Mouse (Mus musculus) midbrain, embryonic 15.5 days (tissue): ENCODE data around the gene Glrx. TPM values are rescaled to one million over a fixed set of nuclear protein-coding genes. Genes with fewer than 3 reads are reported as not detected.
"Not testable (repeated sequence)": the region's sequence is repeated elsewhere in the genome, so short reads cannot be mapped to it uniquely, and the experiment has no call there.

Experiments used
- ATAC-seq: fragments of 200-750 bp; cut with Nextera tagmentation; replicated peaks from 2 replicates; pipeline ENCODE4 v1.8.0; 2017; ENCODE audit warnings: moderate TSS enrichment
- H3K27ac ChIP-seq: fragments of 300-500 bp; sonication (generic); 2 replicates; pipeline ENCODE4 v1.5.1; 2015; ENCODE audit warnings: mild to moderate bottlenecking, inconsistent platforms
- H3K27me3 ChIP-seq: fragments of 300-500 bp; sonication (generic); replicated peaks from 2 replicates; pipeline ENCODE4 v1.6.1; 2015; ENCODE audit warnings: inconsistent platforms
- H3K36me3 ChIP-seq: fragments of 300-500 bp; sonication (generic); replicated peaks from 2 replicates; pipeline ENCODE4 v1.6.1; 2015; ENCODE audit warnings: inconsistent platforms
- H3K4me1 ChIP-seq: fragments of 300-500 bp; sonication (generic); 2 replicates; pipeline ENCODE4 v1.6.1; 2015; ENCODE audit warnings: inconsistent platforms
- H3K4me2 ChIP-seq: fragments of 300-500 bp; sonication (generic); 2 replicates; pipeline ENCODE4 v1.6.1; 2015; ENCODE audit warnings: inconsistent platforms, mild to moderate bottlenecking, moderate library complexity
- H3K4me3 ChIP-seq: fragments of 300-500 bp; sonication (generic); 2 replicates; pipeline ENCODE4 v1.5.1; 2015; ENCODE audit warnings: mild to moderate bottlenecking, inconsistent platforms
- H3K9ac ChIP-seq: fragments of 300-500 bp; sonication (generic); 2 replicates; pipeline ENCODE4 v1.6.1; 2015; ENCODE audit warnings: mild to moderate bottlenecking, inconsistent platforms
- H3K9me3 ChIP-seq: fragments of 300-500 bp; sonication (generic); 2 replicates; pipeline ENCODE4 v1.6.1; 2016; ENCODE audit warnings: inconsistent platforms
- WGBS: fragments of 180-500 bp; shearing (Covaris S2); methylation state at CpG from one replicate; pipeline ENCODE4 v1.1.7; 2015; ENCODE audit warnings: mixed read lengths; 5-methylcytosine and 5-hydroxymethylcytosine counted together
- polyA plus RNA-seq: library from polyadenylated mRNA; unstranded; fragments of >200 nt; fragmentation: Nextera tagmentation; extraction: Ambion mirVana; gene quantifications from 2 replicates; pipeline ENCODE4 v1.2.1, GENCODE M21; 2015

Glrx gene
- polyA plus RNA-seq, 1 experiment from 2014 or later, result 44.4 TPM

DNA sequence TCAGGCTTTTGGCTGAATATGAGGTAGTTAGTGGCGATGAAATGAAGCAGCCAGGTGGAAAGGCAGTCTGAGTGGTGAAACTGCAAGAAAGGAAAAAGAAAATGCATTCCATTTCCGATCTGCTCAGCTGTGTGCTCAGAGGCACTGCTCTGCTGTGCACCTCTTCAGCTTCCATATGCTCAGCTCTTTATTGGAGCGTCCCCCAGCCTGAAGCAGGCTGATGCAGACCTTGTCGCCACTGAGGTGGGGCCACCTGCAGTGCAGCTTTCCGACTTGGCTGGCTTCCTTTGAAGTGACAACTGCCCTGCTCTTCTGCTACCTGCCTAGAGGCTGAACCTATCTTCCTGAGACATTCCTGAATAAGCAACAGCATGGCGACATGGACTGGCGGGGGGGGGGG is 36.5 kb downstream of the Glrx start:
- H3K4me1 ChIP-seq, H3K9ac ChIP-seq, H3K27me3 ChIP-seq, H3K27ac ChIP-seq, H3K4me2 ChIP-seq, H3K9me3 ChIP-seq, H3K4me3 ChIP-seq, H3K36me3 ChIP-seq: not testable (repeated sequence)
- WGBS, result 76% methylated on average over 7 of the region's 7 CpGs
- 0 out of 2 replicates have a peak, but pooled peaks have one; percentile 46 for ATAC-seq

DNA sequence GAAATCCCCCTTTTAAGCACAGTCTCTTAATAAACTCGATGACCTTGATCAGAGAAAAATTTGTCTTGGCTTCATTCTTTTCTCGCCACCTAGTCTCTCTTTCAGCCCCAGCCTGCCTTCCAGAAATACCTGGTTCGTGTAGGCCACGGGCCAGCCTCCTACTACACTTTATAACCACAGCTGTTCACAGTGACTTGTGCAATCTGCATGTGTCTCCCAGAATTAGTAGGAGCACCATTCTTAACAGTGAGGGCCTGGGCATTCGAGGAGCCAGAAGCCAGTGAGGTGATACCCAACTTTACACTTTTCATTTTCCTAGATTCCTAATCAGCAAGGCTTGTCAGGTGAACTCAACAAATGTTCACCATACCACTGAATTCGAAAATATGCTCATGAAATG is 36.9 kb downstream of the Glrx start:
- Histone ChIP-seq H3K4me3 (no peak overlapping the region), H3K9me3 (no peaks in the 10 kb centered on the region), H3K9ac (no peak overlapping the region), H3K4me1 (no peaks in the 10 kb centered on the region), H3K27me3 (no peaks in the 10 kb centered on the region), H3K36me3 (0 out of 2 replicates have a peak, but pooled peaks cover 6% of the 10 kb centered on the region), H3K27ac (no peak overlapping the region), H3K4me2 (no peak overlapping the region)
- no peak for ATAC-seq
- 89% methylated on average over 6 of the region's 6 CpGs for WGBS

DNA sequence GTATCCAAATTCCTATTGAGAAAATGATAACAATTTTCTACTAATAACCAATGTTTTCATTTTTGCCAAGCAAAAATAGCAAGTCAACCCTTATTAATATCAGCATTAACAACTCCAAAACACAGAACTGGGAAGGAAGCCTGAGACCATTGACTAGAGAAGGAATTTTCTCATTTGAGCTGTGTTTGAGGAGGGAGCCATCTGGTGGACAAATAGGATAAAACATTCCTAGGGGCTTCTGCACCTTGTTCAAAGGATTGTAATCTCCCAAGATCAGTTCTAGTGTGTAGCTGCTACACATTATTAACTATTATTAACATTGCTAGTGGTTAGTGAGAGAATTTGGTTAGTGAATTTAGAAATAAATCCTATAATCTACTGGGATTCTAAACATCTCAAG is 38.2 kb downstream of the Glrx start:
- H3K36me3 ChIP-seq, result 0 out of 2 replicates have a peak, but pooled peaks cover 3% of the 10 kb centered on the region
- H3K9ac ChIP-seq, result no peak overlapping the region
- H3K4me3 ChIP-seq, result no peak overlapping the region
- H3K4me2 ChIP-seq, result no peak overlapping the region
- peak; percentile 75 for ATAC-seq
- H3K4me1 ChIP-seq, result no peaks in the 10 kb centered on the region
- no peak overlapping the region for H3K27ac ChIP-seq
- H3K27me3 ChIP-seq, result no peaks in the 10 kb centered on the region
- no peaks in the 10 kb centered on the region for H3K9me3 ChIP-seq

DNA sequence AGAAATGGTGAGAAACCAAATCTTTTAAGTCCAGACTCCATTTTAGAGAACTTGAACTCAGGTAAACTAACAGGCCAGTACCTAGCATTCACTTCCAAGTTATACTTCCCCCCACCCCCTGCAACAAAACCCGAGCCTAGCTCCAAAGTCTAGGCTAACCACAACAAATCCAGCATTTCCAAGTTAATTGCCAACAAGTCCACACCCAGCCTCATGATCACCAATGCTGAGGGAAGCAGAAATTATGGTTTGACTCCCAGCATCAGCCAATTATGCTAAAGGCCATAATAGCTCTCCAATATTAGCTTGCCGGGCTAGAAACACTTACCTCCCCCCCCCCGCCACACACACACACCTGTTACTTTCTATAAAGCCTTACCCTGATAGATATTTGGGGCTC is 40.1 kb downstream of the Glrx start:
- Histone ChIP-seq H3K27me3 (no peaks in the 10 kb centered on the region), H3K36me3 (peaks cover 7% of the 10 kb centered on the region; the same call in 1 of the 2 replicates), H3K4me1 (no peaks in the 10 kb centered on the region), H3K4me2 (no peak overlapping the region), H3K9me3 (no peaks in the 10 kb centered on the region), H3K4me3 (no peak overlapping the region), H3K27ac (no peak overlapping the region), H3K9ac (no peak overlapping the region)
- WGBS, result 85% methylated on average over 3 of the region's 3 CpGs
- no peak for ATAC-seq

DNA sequence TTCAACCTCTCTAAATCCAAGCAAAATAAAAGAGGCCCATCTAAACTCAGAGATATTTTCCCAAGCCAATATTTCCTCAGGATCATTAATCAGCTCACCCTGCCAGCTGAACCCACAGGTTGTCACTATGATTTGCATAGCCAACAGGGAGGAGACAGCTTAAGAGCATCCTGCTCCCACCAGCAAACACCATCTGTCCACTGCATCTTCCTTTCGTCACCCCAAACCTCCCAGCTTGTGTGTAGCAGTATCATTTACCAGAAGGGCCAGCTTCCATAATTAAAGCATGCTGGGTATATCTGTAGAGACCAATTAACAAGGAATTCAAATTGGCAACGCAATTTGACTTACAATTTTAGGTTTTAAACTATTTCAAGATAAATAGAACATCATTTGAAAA is 40.8 kb downstream of the Glrx start:
- WGBS, result 59% methylated on average over 2 of the region's 2 CpGs
- Histone ChIP-seq H3K9me3 (no peaks in the 10 kb centered on the region), H3K4me3 (no peak overlapping the region), H3K4me1 (no peaks in the 10 kb centered on the region), H3K27me3 (no peaks in the 10 kb centered on the region), H3K27ac (no peak overlapping the region), H3K36me3 (peaks cover 7% of the 10 kb centered on the region; the same call in 1 of the 2 replicates), H3K9ac (no peak overlapping the region), H3K4me2 (no peak overlapping the region)
- ATAC-seq, result no peak; the same call in 1 of the 2 replicates

DNA sequence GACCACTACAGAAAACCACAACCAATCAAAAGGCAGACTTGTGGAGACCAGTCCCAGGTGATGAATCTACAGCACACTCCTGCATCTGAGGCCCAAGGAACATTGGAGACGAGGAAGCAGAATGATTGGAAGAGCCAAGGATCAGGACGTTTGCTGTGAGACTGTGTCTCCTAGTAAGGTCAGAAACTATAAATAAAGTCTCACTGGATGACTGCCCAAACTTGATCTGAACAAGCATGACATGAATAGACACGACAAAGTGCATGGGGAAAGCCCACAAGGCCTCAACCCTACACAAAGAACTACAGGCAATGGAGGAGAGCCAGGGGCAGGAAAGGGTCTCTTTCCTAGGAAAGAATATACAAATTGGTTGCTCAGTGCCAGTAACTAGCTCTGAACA is 44.1 kb downstream of the Glrx start:
- H3K27ac ChIP-seq, result no peak overlapping the region
- no peaks in the 10 kb centered on the region for H3K27me3 ChIP-seq
- 82% methylated on average over 3 of the region's 3 CpGs for WGBS
- no peaks in the 10 kb centered on the region for H3K9me3 ChIP-seq
- H3K4me1 ChIP-seq, result no peaks in the 10 kb centered on the region
- no peak overlapping the region for H3K4me3 ChIP-seq
- H3K4me2 ChIP-seq, result no peak overlapping the region
- no peak for ATAC-seq
- no peak overlapping the region for H3K9ac ChIP-seq
- H3K36me3 ChIP-seq, result peaks cover 7% of the 10 kb centered on the region; the same call in 1 of the 2 replicates

DNA sequence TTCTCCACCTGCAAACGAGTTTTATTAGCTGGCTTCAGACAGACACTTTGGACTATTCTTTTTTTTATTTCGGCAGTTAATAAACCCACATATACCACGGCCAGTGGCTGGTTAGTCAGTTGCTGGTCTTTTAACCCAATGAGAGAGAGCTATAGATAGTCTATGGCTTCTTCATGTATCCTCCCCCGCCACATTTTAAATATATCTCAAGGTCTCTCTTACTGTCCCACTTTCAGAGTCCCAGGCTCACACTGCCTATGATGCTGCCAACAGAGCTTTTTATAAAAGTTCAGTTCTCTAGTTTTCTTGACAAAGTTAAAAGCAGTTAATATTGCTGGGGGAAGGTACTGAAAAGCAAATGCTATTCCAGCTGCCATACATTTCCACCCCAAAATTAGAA is 52.2 kb downstream of the Glrx start:
- Histone ChIP-seq H3K4me2 (no peak overlapping the region), H3K27ac (no peak overlapping the region), H3K36me3 (peaks cover 6% of the 10 kb centered on the region; the same call in 1 of the 2 replicates), H3K9me3 (no peaks in the 10 kb centered on the region), H3K4me1 (no peaks in the 10 kb centered on the region), H3K27me3 (no peaks in the 10 kb centered on the region), H3K9ac (no peak overlapping the region), H3K4me3 (no peak overlapping the region)
- WGBS, result 93% methylated on average over 4 of the region's 4 CpGs
- no peak for ATAC-seq

DNA sequence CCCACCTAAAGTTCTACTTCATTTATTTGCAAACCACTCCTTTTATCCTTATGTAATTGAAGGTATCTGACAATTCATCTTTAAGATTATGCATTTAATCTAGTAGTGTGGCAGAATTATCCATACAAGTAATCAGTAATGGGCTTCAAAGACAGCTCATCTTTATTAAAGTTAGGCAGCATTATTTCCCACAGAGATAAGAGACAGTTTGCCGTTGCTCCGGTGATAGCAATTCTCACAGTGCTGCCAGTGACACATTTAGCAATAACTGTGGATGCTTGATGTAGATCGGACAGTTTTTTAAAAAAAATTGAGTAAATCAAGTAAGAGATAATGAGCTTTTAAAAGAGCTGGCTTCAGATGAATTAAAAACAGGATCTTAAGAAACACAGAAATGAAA is 52.6 kb downstream of the Glrx start:
- 81% methylated on average over 3 of the region's 3 CpGs for WGBS
- no peak for ATAC-seq

DNA sequence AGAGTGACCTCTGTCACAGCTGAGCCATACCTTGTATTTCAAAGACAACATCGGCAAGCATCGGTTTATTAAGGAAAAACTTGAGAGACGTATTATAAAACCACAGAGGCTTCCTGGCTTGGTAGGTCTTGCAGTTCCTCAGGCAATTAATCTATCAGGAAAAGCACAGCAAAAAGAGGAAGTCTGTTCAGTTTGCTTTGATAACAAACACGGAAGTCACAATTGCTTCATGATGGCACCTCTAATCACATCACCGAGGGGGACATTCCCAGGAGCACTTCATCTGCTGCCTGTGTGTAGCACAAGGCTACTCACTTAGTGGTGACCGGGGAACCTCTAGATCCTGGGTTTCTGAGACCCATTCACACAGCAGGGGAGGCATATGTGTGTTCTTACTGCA is 53.2 kb downstream of the Glrx start:
- Histone ChIP-seq H3K27me3 (no peaks in the 10 kb centered on the region), H3K4me2 (no peak overlapping the region), H3K4me1 (no peaks in the 10 kb centered on the region), H3K4me3 (no peak overlapping the region), H3K9ac (no peak overlapping the region), H3K9me3 (no peaks in the 10 kb centered on the region), H3K36me3 (peaks cover 6% of the 10 kb centered on the region; the same call in 1 of the 2 replicates), H3K27ac (no peak overlapping the region)
- 84% methylated on average over 6 of the region's 6 CpGs for WGBS
- no peak for ATAC-seq

More for the DNA sequence above, 52.6 kb downstream of the Glrx start:
- H3K27me3 ChIP-seq, result no peaks in the 10 kb centered on the region
- no peak overlapping the region for H3K4me3 ChIP-seq
- H3K4me2 ChIP-seq, result no peak overlapping the region
- H3K9me3 ChIP-seq, result no peaks in the 10 kb centered on the region
- no peaks in the 10 kb centered on the region for H3K4me1 ChIP-seq
- H3K9ac ChIP-seq, result no peak overlapping the region
- H3K27ac ChIP-seq, result no peak overlapping the region
- peaks cover 6% of the 10 kb centered on the region; the same call in 1 of the 2 replicates for H3K36me3 ChIP-seq

Other genes with a start within 250 kb of the Glrx start
- gene Ell2, start 133.1 kb upstream of the Glrx start, polyA plus RNA-seq, result 1.7 and 2.5 TPM in 2 replicates
- gene Rhobtb3, start 104.1 kb downstream of the Glrx start, polyA plus RNA-seq, result 22.9 and 23.2 TPM in 2 replicates
- gene Spata9, start 127.3 kb downstream of the Glrx start, polyA plus RNA-seq, result 2.2 and 3.6 TPM in 2 replicates
- 18.8 and 19.0 TPM in 2 replicates for gene Rfesd, start 178.9 kb downstream of the Glrx start, polyA plus RNA-seq
- 2.5 and 2.6 TPM in 2 replicates for gene Gpr150, start 217.1 kb downstream of the Glrx start, polyA plus RNA-seq